Mouse (Mus musculus): ENCODE data around the gene Cldn14. TPM values are rescaled to one million over a fixed set of nuclear protein-coding genes. Genes with fewer than 3 reads are reported as not detected.
"Not testable (repeated sequence)": the region's sequence is repeated elsewhere in the genome, so short reads cannot be mapped to it uniquely, and the experiment has no call there.

The Cldn14 gene
- total RNA-seq (2014; fragmentation: Nextera tagmentation) (not detected in 2 replicates), total RNA-seq (2017) (not detected in 2 replicates)

- ATAC-seq (replicated peaks; ENCODE audit: poor library complexity, severe bottlenecking) = no peak
Measured at GRCm38 (mm10) chr16:94008737-94009136, at the start of gene Cldn14. Gene Cldn14 (minus strand): TSS chr16:94008837.

DNA sequence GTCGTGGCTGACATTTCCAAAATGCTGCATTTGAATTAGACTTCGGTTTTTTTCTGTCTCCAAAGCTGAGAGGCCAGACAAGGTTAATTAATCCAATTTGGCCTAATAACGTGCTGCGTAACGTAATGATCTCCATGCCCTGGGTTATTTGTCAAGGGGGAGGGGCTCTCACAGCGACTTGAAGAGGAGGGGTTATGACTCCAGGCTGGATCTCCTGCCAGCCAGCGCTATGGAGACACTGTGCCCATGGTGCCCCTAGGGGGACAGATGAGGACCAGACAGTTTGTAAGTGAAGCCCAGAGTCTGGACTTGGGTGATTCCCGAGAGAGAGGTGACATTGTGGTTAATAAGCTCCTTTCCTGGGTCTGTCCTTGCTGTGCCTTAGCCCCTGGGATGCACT is 46.9 kb upstream of the Cldn14 start:
- ATAC-seq (replicated peaks; ENCODE audit: poor library complexity, severe bottlenecking) = no peak

- ATAC-seq (replicated peaks; ENCODE audit: poor library complexity, severe bottlenecking) = no peak
Measured at GRCm38 (mm10) chr16:94055176-94055575, 46.5 kb upstream of the Cldn14 start.

DNA sequence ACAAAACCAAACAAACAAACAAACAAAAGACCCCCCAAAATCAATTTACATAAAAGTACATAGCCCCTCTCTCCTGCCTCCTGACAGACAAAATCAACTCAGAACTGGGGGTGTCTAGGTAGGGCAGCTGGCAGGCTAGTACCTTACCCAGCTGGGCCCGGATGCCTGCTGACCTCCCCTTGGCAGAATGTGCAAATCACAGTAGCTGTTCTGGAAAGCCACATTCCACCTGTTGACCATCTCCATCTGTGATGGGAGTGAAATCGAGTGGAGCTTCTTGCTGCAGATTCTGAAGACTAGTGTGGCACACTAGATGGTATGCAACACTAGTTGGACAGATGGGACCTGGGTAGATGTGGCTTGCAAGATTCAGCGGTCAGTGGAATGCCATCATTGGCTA is 41.7 kb upstream of the Cldn14 start:
- ATAC-seq (replicated peaks; ENCODE audit: poor library complexity, severe bottlenecking) = no peak

DNA sequence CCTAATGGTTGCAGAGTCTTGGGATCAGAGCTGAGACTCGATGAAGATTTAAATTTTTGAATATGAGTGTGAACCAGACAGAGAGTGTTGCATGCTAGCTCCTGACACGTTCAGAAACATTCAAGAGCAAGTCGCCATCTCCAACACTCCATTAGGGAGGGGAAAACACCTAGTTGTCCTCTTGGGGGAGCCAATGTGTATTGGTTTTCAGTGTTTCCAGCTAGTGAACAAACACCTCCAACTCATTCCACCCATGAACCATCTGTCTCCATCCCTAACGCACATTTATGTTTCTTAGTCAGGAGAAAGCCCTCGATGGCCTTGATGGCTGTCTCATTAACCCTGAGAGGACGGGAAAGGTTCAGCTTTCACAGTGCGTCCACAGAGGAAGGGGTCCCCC is 36.4 kb upstream of the Cldn14 start:
- no peak for ATAC-seq (replicated peaks; ENCODE audit: poor library complexity, severe bottlenecking)

DNA sequence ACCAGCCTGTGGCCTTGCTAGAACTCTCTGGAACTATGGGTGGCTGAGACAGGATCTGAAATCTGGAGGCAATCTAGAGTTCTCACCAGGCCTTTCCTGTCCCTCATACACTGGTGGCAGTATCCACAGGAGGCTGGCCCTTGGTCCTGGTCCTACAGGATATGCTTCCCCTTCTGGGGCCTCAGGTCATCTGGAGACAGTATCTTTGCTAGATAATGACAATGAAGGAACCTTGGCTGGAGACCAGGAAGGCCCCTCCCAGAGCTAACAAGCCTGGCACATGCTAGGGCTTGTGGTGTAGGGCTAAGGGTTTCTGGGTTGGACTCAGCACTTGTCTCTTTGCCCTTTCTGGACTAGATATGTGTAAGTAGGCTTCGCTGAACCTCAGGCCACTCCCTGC is 35.2 kb upstream of the Cldn14 start:
- ATAC-seq (replicated peaks; ENCODE audit: poor library complexity, severe bottlenecking) = no peak

DNA sequence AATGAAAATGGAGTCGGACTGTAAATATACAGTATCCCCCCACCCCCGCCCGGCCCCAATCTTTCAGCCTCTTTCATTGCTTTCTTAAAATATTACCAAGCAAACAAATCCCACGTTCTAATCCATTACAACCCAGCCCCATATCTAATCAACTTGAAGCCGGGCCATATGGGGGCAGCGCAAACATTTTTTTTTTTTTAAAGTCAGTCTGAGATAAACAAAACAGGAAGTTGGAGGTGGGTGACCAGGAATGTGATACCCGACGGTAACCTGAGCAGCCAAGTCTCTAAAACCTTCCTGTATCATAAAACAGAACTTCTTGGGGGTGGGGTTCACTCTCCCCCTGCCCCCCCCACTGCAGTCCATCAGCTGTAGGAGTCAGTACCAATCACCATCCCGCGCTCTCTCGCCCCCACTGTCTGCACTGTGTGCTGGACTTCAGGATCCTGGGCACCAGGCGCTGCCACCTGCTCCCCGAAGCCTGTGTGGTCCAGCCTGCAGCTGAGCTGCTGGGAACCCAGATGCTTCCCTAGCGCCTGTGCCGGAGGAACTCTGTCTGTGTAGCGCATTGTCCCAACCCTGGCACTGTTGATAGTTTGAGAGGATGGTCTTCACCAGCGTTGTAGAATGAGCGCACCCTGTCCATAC is 32.6 kb upstream of the Cldn14 start:
- no peak for ATAC-seq (replicated peaks; ENCODE audit: poor library complexity, severe bottlenecking)

- ATAC-seq (replicated peaks; ENCODE audit: poor library complexity, severe bottlenecking) = no peak
Measured at GRCm38 (mm10) chr16:94040485-94040884, 31.8 kb upstream of the Cldn14 start.

- ATAC-seq (replicated peaks; ENCODE audit: poor library complexity, severe bottlenecking) = no peak
Measured at GRCm38 (mm10) chr16:94038986-94039341, 30.3 kb upstream of the Cldn14 start.

GRCm38 (mm10) chr16:94038272-94038985 is 29.8 kb upstream of the Cldn14 start:
- peak; percentile 55 for ATAC-seq (replicated peaks; ENCODE audit: poor library complexity, severe bottlenecking)

DNA sequence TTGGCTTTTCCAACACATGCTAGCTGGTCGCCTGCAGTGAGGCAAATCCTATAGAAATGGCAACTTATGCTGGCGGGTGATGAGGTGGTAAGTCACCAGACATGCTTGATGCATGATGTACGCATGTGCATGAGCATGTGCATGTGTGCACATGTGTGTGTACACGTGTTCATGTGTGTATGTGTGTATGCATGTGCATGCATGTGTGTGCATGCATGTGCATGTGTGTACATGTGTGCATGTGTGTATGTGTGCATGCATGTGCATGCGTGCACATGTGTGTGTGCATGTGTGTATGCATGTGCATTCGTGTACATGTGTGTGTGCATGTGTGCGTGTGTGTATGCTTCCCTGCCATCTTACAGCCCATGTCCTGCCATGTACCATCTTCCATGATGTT is 28.6 kb upstream of the Cldn14 start:
- ATAC-seq (replicated peaks; ENCODE audit: poor library complexity, severe bottlenecking) = no peak

- no peak for ATAC-seq (replicated peaks; ENCODE audit: poor library complexity, severe bottlenecking)
Measured at GRCm38 (mm10) chr16:94034152-94034551, 25.5 kb upstream of the Cldn14 start.

- no peak for ATAC-seq (replicated peaks; ENCODE audit: poor library complexity, severe bottlenecking)
Measured at GRCm38 (mm10) chr16:94032270-94032669, 23.6 kb upstream of the Cldn14 start.

GRCm38 (mm10) chr16:94023352-94024280 is 15.0 kb upstream of the Cldn14 start:
- ATAC-seq (replicated peaks; ENCODE audit: poor library complexity, severe bottlenecking) = peak; percentile 31

DNA sequence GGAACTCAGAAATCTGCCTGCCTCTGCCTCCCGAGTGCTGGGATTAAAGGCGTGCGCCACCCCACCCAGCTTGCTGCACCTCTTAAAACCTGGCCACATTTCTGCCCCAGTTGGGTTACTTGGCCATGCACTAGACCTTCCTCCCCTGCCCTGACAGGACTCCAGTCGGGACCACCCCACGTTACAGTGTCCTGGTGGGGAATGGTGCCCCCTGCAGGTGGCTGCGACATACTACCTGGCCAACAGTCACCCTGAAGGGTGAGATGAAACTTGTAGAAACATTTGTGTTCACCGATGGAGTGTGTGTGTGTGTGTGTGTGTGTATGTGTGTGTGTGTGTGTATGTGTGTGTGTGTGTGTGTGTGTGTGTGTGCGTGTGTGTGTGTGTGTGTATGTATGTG is 11.1 kb upstream of the Cldn14 start:
- ATAC-seq (replicated peaks; ENCODE audit: poor library complexity, severe bottlenecking) = peak; percentile 50; the same call in 1 of the 2 replicates

- ATAC-seq (replicated peaks; ENCODE audit: poor library complexity, severe bottlenecking) = no peak
Measured at GRCm38 (mm10) chr16:94017953-94018352, 9.3 kb upstream of the Cldn14 start.

- ATAC-seq (replicated peaks; ENCODE audit: poor library complexity, severe bottlenecking) = no peak
Measured at GRCm38 (mm10) chr16:94014489-94015096, 6.0 kb upstream of the Cldn14 start.

GRCm38 (mm10) chr16:94013328-94014086 is 4.9 kb upstream of the Cldn14 start:
- not testable (repeated sequence) for ATAC-seq (replicated peaks; ENCODE audit: poor library complexity, severe bottlenecking)

DNA sequence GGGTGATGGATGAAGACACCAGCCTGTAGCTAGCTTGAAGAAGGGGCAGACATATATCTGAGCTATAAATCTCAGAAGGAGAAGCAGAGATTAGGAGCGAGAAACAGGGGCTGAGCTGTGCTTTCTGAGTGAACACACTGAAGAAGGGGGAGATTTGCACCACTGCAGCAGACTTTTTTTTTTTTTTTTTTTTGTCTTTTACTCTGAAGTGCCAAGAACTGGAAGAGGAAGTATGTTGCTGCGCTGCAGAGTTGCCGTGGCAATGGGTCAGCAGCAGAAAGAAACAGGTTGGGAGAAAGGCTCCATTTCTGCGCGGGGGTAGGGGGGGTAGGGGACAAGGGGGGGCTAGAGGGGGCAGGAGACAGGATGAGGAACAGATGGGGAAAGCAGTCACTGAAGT is 2.6 kb upstream of the Cldn14 start:
- ATAC-seq (replicated peaks; ENCODE audit: poor library complexity, severe bottlenecking) = peak; percentile 74

DNA sequence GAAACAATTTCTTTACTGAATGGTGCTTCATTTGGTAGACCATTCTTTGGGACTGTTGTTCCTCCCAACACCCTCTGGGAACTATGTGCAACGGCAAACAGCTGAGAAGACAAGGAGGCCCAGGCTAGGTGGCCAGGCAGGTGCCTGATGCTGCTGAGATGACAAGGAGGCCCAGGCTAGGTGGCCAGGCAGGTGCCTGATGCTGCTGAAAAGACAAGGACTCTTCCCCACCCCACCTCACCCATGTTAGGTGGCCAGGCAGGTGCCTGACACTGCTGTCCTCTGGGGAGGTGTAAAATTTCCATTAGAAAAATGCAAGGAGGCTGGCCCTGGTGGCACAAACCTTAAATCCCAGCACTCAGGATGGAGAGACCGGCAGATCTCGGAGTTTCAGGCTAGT is 2.0 kb upstream of the Cldn14 start:
- ATAC-seq (replicated peaks; ENCODE audit: poor library complexity, severe bottlenecking) = no peak
